ENCODE assay signal across 20 mouse cellular contexts in genomic region chr2:29040594-29041476, GRCm38 (mm10). TPM values are rescaled to one million over a fixed set of nuclear protein-coding genes. Genes with fewer than 3 reads are reported as not detected.
DNase-seq lines count a peak whose midpoint lies in the region; ATAC-seq lines count a peak whose summit lies in the region.
"Had no signal": no experiment of that assay in that cellular context is flagged by ENCODE, and none has a peak within 500 bp of the region (broad histone marks: within the 10 kb centered on the region; RNA-seq: fewer than 3 reads in every experiment).

No protein-coding gene starts in this region.

- no peak overlapping the region for H3K4me3 ChIP-seq in hindbrain, embryonic 11.5 days (ENCODE audit: low read depth, low read length)
- H3K4me3 ChIP-seq in midbrain, embryonic 11.5 days (ENCODE audit: low read depth, low read length) = no peak overlapping the region
- no peak overlapping the region for H3K4me3 ChIP-seq in neural tube, embryonic 15.5 days (replicated peaks)
- H3K4me3 ChIP-seq: left cerebral cortex, adult 2 months had no signal

- peak; percentile 51; the same call in 1 of the 2 replicates for ATAC-seq in hindbrain, embryonic 11.5 days (ENCODE audit: low FRiP score)
- peak; percentile 75 for ATAC-seq in midbrain, embryonic 11.5 days (ENCODE audit: low FRiP score)
- no peak for ATAC-seq in neural tube, embryonic 15.5 days (ENCODE audit: low FRiP score)
- ATAC-seq: forebrain, embryonic 14.5 days; lung, postnatal 0 days had no signal

- no peaks in the 10 kb centered on the region for H3K9me3 ChIP-seq in hindbrain, embryonic 11.5 days (ENCODE audit: control insufficient read depth, low read length)
- no peaks in the 10 kb centered on the region for H3K9me3 ChIP-seq in midbrain, embryonic 11.5 days (ENCODE audit: control insufficient read depth, low read length)
- no peaks in the 10 kb centered on the region for H3K9me3 ChIP-seq in neural tube, embryonic 15.5 days (replicated peaks)

- WGBS in hindbrain, embryonic 11.5 days = 4% methylated on average over 18 of the region's 18 CpGs
- 2% methylated on average over 18 of the region's 18 CpGs for WGBS in midbrain, embryonic 11.5 days
- 14% methylated on average over 18 of the region's 18 CpGs for WGBS in neural tube, embryonic 15.5 days

- peak overlapping the region; percentile 49; the same call in 1 of the 2 replicates for H3K27ac ChIP-seq in hindbrain, embryonic 11.5 days (ENCODE audit: low read depth, low read length)
- H3K27ac ChIP-seq in midbrain, embryonic 11.5 days (ENCODE audit: low read depth, low read length) = peak overlapping the region; percentile 59
- no peak overlapping the region for H3K27ac ChIP-seq in neural tube, embryonic 15.5 days (replicated peaks)
- H3K27ac ChIP-seq: left cerebral cortex, adult 2 months had no signal

- H3K27me3 ChIP-seq in hindbrain, embryonic 11.5 days (ENCODE audit: control insufficient read depth, insufficient read depth, low read length) = peaks cover 31% of the 10 kb centered on the region
- peaks cover 32% of the 10 kb centered on the region for H3K27me3 ChIP-seq in midbrain, embryonic 11.5 days (ENCODE audit: control insufficient read depth, insufficient read depth, low read length)
- H3K27me3 ChIP-seq in neural tube, embryonic 15.5 days (replicated peaks) = peaks cover 61% of the 10 kb centered on the region

- no peaks in the 10 kb centered on the region for H3K36me3 ChIP-seq in hindbrain, embryonic 11.5 days (ENCODE audit: control insufficient read depth, insufficient read depth, low read length)
- no peaks in the 10 kb centered on the region for H3K36me3 ChIP-seq in midbrain, embryonic 11.5 days (ENCODE audit: control insufficient read depth, insufficient read depth, low read length)
- no peaks in the 10 kb centered on the region for H3K36me3 ChIP-seq in neural tube, embryonic 15.5 days

- H3K4me1 ChIP-seq in hindbrain, embryonic 11.5 days (replicated peaks; ENCODE audit: control insufficient read depth, insufficient read depth, low read length) = no peaks in the 10 kb centered on the region; the same call in 1 of the 2 replicates
- peaks cover 26% of the 10 kb centered on the region for H3K4me1 ChIP-seq in midbrain, embryonic 11.5 days (ENCODE audit: control insufficient read depth, insufficient read depth, low read length)
- peaks cover 19% of the 10 kb centered on the region for H3K4me1 ChIP-seq in neural tube, embryonic 15.5 days

- DNase-seq in embryo, embryonic 10.5 days (ENCODE audit: low spot score) = peak; percentile 48
- DNase-seq in embryo, embryonic 9.5 days (ENCODE audit: extremely low spot score) = no peak
- no peak for DNase-seq in hindbrain, embryonic 11.5 days (ENCODE audit: low spot score)
- peak; percentile 93 for DNase-seq in midbrain, embryonic 11.5 days (ENCODE audit: low spot score, missing footprints)
- DNase-seq in thymus, postnatal 0 days (ENCODE audit: low spot score) = no peak
- no peak for DNase-seq in thymus, postnatal 10 days (ENCODE audit: low spot score in 2 of 2)
- DNase-seq in kidney, postnatal 36 days = no peak
- DNase-seq: adrenal gland, adult 2 months; cerebellum, postnatal 14 days; embryo, embryonic 11 days; kidney, adult 2 months; kidney, postnatal 14 days; left cerebral cortex, postnatal 4 days; liver; right cerebral cortex, postnatal 4 days; thymus, postnatal 14 days had no signal

- H3K9ac ChIP-seq in hindbrain, embryonic 11.5 days (ENCODE audit: low read depth, low read length) = peak overlapping the region; percentile 28; the same call in 1 of the 2 replicates
- H3K9ac ChIP-seq in midbrain, embryonic 11.5 days (ENCODE audit: low read length) = peak overlapping the region; percentile 45; the same call in 1 of the 2 replicates
- H3K9ac ChIP-seq in neural tube, embryonic 15.5 days (replicated peaks) = 0 out of 2 replicates have a peak overlapping the region, but pooled peaks have one; percentile 9

- H3K4me2 ChIP-seq in hindbrain, embryonic 11.5 days (replicated peaks; ENCODE audit: low read depth, low read length) = no peak overlapping the region
- H3K4me2 ChIP-seq in midbrain, embryonic 11.5 days = peak overlapping the region; percentile 31
- no peak overlapping the region for H3K4me2 ChIP-seq in neural tube, embryonic 15.5 days

RNA-seq across cellular contexts. Expression of gene Cfap77, which starts 14.0 kb away (rescaled TPM):
- polyA plus RNA-seq in hindbrain, embryonic 11.5 days (2014; fragmentation: Nextera tagmentation; extraction: Ambion mirVana) = 0.51 and 0.75 TPM in 2 replicates
- 0.77 and 1.2 TPM in 2 replicates for polyA plus RNA-seq in midbrain, embryonic 11.5 days (2014; fragmentation: Nextera tagmentation; extraction: Ambion mirVana)
- 0.47 and 0.49 TPM in 2 replicates for polyA plus RNA-seq in neural tube, embryonic 15.5 days (2015; fragmentation: Nextera tagmentation; extraction: Ambion mirVana)
- 0.27 and 0.40 TPM in 2 replicates for polyA plus RNA-seq in thymus, postnatal 0 days (2015; fragmentation: Nextera tagmentation; extraction: Ambion mirVana)

RNA-seq across cellular contexts. Expression of gene Ttf1, which starts 19.2 kb away (rescaled TPM):
- 11.2 and 11.6 TPM in 2 replicates for polyA plus RNA-seq in hindbrain, embryonic 11.5 days (2014; fragmentation: Nextera tagmentation; extraction: Ambion mirVana)
- polyA plus RNA-seq in midbrain, embryonic 11.5 days (2014; fragmentation: Nextera tagmentation; extraction: Ambion mirVana) = 11.4 and 13.8 TPM in 2 replicates
- 5.7 and 8.0 TPM in 2 replicates for polyA plus RNA-seq in neural tube, embryonic 15.5 days (2015; fragmentation: Nextera tagmentation; extraction: Ambion mirVana)
- polyA plus RNA-seq in thymus, postnatal 0 days (2015; fragmentation: Nextera tagmentation; extraction: Ambion mirVana) = 10.4 and 11.4 TPM in 2 replicates

Comparison
In these comparisons a context has a peak if more than half of its experiments do, and no peak if none do; other contexts are left out.
1. DNase-seq: peak in embryo, embryonic 10.5 days (single experiment) and midbrain, embryonic 11.5 days (single experiment); none in embryo, embryonic 9.5 days (single experiment), hindbrain, embryonic 11.5 days (single experiment), thymus, postnatal 0 days (single experiment), thymus, postnatal 10 days (0 of 2) and kidney, postnatal 36 days (0 of 2).
2. Peak in every context shown above with its lines, with median percentiles within 50 percentile points of each other: H3K9ac ChIP-seq.